Mouse (Mus musculus) megakaryocyte, embryonic 14.5 days (primary cell): ENCODE measurements at regions not wholly inside any gene's neighbourhood (a gene's known extent, or its start where the extent isn't known, plus 50 kb on each side); places are given as distances from the start of the nearest gene placed in this dataset.
"Not testable (repeated sequence)": the region's sequence is repeated elsewhere in the genome, so short reads cannot be mapped to it uniquely, and the experiment has no call there.

Experiments used
- H3K27me3 ChIP-seq: replicated peaks from 2 replicates; pipeline ENCODE3; 2012; ENCODE audit warnings: inconsistent platforms
- H3K36me3 ChIP-seq: replicated peaks from 2 replicates; pipeline ENCODE3; 2012; ENCODE audit warnings: low read length, inconsistent platforms, mixed read lengths
- H3K4me1 ChIP-seq: 2 replicates; pipeline ENCODE4 v1.6.1; 2012; ENCODE audit warnings: inconsistent platforms
- H3K4me3 ChIP-seq: replicated peaks from 2 replicates; pipeline ENCODE3; 2012; ENCODE audit warnings: moderate library complexity, mild to moderate bottlenecking, inconsistent platforms
- H3K9me3 ChIP-seq: 2 replicates; pipeline ENCODE4 v1.6.1; 2012; ENCODE audit warnings: inconsistent platforms
- FLI1 ChIP-seq: IDR thresholded peaks from 2 replicates; pipeline ENCODE4 v1.6.1; 2012; ENCODE audit warnings: low read length, inconsistent platforms, mixed read lengths
- GATA1 ChIP-seq: IDR thresholded peaks from 3 replicates; pipeline ENCODE4 v1.6.1; 2012; ENCODE audit warnings: mixed read lengths, low read length, inconsistent platforms, borderline replicate concordance

GRCm38 (mm10) chr8:8965983-8966657, 275.8 kb upstream of the Arglu1 start:
- no peaks in the 10 kb centered on the region for H3K27me3 ChIP-seq
- peaks cover 4% of the 10 kb centered on the region; the same call in 1 of the 2 replicates for H3K9me3 ChIP-seq
- peaks cover 4% of the 10 kb centered on the region; the same call in 1 of the 2 replicates for H3K4me1 ChIP-seq
- no peak overlapping the region for H3K4me3 ChIP-seq
- H3K36me3 ChIP-seq, result no peaks in the 10 kb centered on the region
- TF ChIP-seq GATA1, result no peak

- Histone ChIP-seq H3K9me3 (peaks cover under 1% of the 10 kb centered on the region), H3K4me3 (no peak overlapping the region), H3K27me3 (no peaks in the 10 kb centered on the region), H3K36me3 (no peaks in the 10 kb centered on the region), H3K4me1 (peaks cover 5% of the 10 kb centered on the region; the same call in 1 of the 2 replicates)
- TF ChIP-seq FLI1, result no peak
- TF ChIP-seq GATA1, result no peak
Observed at GRCm38 (mm10) chr8:8960221-8960620, 269.9 kb upstream of the Arglu1 start.

GRCm38 (mm10) chr8:8959787-8960093, 269.4 kb upstream of the Arglu1 start:
- Histone ChIP-seq H3K4me1 (peaks cover 9% of the 10 kb centered on the region), H3K4me3 (no peak overlapping the region), H3K36me3 (no peaks in the 10 kb centered on the region), H3K9me3 (peaks cover 5% of the 10 kb centered on the region), H3K27me3 (no peaks in the 10 kb centered on the region)
- no peak for TF ChIP-seq FLI1
- no peak for TF ChIP-seq GATA1

GRCm38 (mm10) chr8:8959021-8959786, 268.9 kb upstream of the Arglu1 start:
- H3K27me3 ChIP-seq, result no peaks in the 10 kb centered on the region
- H3K4me1 ChIP-seq, result peaks cover 11% of the 10 kb centered on the region
- H3K4me3 ChIP-seq, result no peak overlapping the region
- H3K9me3 ChIP-seq, result peaks cover 10% of the 10 kb centered on the region
- H3K36me3 ChIP-seq, result no peaks in the 10 kb centered on the region
- TF ChIP-seq FLI1, result no peak
- no peak for TF ChIP-seq GATA1

- not testable (repeated sequence) for H3K36me3 ChIP-seq, H3K4me3 ChIP-seq, H3K27me3 ChIP-seq
- Histone ChIP-seq H3K9me3 (peaks cover 12% of the 10 kb centered on the region), H3K4me1 (peaks cover 11% of the 10 kb centered on the region)
Observed at GRCm38 (mm10) chr8:8958140-8958539, 267.8 kb upstream of the Arglu1 start.

GRCm38 (mm10) chr8:8952212-8952611, 261.9 kb upstream of the Arglu1 start:
- peak overlapping the region; percentile 68 for H3K4me3 ChIP-seq
- peaks cover 12% of the 10 kb centered on the region for H3K9me3 ChIP-seq
- no peaks in the 10 kb centered on the region for H3K36me3 ChIP-seq
- TF ChIP-seq GATA1, result no peak
- TF ChIP-seq FLI1, result no peak
- peaks cover 14% of the 10 kb centered on the region for H3K4me1 ChIP-seq
- no peaks in the 10 kb centered on the region for H3K27me3 ChIP-seq

- Histone ChIP-seq H3K4me1 (peaks cover 14% of the 10 kb centered on the region), H3K27me3 (no peaks in the 10 kb centered on the region), H3K36me3 (no peaks in the 10 kb centered on the region), H3K4me3 (peak overlapping the region; percentile 18), H3K9me3 (peaks cover 12% of the 10 kb centered on the region)
- TF ChIP-seq GATA1 (no peak), FLI1 (no peak)
Observed at GRCm38 (mm10) chr8:8951186-8951585, 260.9 kb upstream of the Arglu1 start.

GRCm38 (mm10) chr8:8947516-8948161, 257.3 kb upstream of the Arglu1 start:
- Histone ChIP-seq H3K4me1 (peaks cover 8% of the 10 kb centered on the region), H3K27me3 (no peaks in the 10 kb centered on the region), H3K9me3 (peaks cover 3% of the 10 kb centered on the region; the same call in 1 of the 2 replicates), H3K36me3 (no peaks in the 10 kb centered on the region), H3K4me3 (no peak overlapping the region)
- no peak for TF ChIP-seq FLI1

GRCm38 (mm10) chr8:8942991-8943390, 252.7 kb upstream of the Arglu1 start:
- no peaks in the 10 kb centered on the region for H3K27me3 ChIP-seq
- peak overlapping the region; percentile 40 for H3K4me3 ChIP-seq
- H3K9me3 ChIP-seq, result peaks cover 6% of the 10 kb centered on the region; the same call in 1 of the 2 replicates
- H3K36me3 ChIP-seq, result no peaks in the 10 kb centered on the region
- TF ChIP-seq GATA1 (no peak), FLI1 (no peak)
- no peaks in the 10 kb centered on the region for H3K4me1 ChIP-seq

GRCm38 (mm10) chr8:8940899-8941298, 250.6 kb upstream of the Arglu1 start:
- Histone ChIP-seq H3K27me3 (no peaks in the 10 kb centered on the region), H3K4me1 (no peaks in the 10 kb centered on the region), H3K36me3 (no peaks in the 10 kb centered on the region), H3K9me3 (peaks cover 6% of the 10 kb centered on the region; the same call in 1 of the 2 replicates), H3K4me3 (no peak overlapping the region)
- no peak for TF ChIP-seq GATA1
- TF ChIP-seq FLI1, result no peak
